Mouse (Mus musculus): ENCODE data around the gene Pik3c2g. TPM values are rescaled to one million over a fixed set of nuclear protein-coding genes. Genes with fewer than 3 reads are reported as not detected.
"Not testable (repeated sequence)": the region's sequence is repeated elsewhere in the genome, so short reads cannot be mapped to it uniquely, and the experiment has no call there.

Pik3c2g gene
- total RNA-seq, 2 experiments from 2014 or later = 0.20 to 0.21 TPM

DNA sequence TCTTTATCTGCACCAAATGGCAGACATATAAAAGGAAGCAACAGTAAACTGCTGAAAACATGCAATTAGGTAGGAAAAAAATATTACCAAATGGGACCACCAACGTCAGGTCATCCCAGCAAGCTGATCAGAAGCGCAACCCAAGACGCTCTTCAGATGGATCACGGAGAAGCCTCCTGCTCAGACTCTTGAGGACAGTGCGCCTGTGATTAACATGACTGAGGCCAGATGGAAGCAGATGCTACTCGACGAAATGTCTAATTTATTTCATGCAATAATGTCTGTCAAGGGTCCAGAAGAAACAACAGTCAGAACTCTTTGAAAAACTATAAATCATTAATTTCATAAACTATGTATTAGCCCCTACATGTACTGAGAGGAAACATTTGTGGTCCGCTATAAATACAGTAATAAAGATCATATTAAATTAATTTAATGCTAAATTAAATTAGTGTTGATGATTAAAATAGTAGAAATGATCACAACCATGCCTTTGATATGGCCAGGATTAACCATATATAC lies 312.7 kb downstream of the Pik3c2g start:
- DNase-seq (ENCODE audit: extremely low spot score in 1 of 2, low spot score in 1 of 2) = no peak

DNA sequence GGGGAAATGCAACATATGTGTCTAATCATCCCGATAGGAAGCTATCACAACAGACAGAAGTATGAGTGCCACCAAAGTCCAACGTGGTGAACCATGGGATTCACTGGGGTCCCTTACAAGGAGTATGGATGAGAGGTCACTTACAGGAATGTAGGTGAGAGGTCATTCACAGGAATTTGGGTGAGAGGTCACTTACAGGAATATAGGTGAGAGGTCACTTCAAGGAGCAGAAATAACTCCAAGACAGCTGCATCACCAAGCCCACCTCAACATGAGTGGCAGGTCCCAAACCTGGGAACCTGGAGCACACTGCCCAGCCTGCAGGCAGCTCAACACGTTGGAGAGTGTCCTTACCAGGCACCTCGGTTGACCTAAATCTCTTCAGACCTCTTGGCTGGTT lies 314.8 kb downstream of the Pik3c2g start:
- no peak for DNase-seq (ENCODE audit: extremely low spot score in 1 of 2, low spot score in 1 of 2)

DNA sequence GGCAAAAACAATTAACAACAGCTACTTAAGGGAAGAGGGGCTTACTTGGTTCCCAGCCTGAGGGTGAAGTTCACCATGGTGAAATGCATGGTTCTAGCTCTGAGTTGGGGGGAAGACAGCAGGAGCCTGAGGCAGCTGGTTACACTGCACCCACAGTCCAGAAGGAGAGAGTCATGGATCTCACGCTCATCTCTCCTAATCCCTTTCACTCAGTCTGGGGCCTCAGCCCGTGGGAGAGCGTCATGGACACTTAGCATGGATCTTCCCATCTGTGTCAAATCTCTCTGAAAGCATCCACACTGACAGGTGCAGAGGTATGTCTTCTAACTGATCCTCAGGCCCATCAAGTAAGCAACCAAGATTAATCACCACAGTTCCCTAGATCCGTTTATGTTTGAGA lies 320.1 kb downstream of the Pik3c2g start:
- DNase-seq (ENCODE audit: extremely low spot score in 1 of 2, low spot score in 1 of 2) = no peak

DNA sequence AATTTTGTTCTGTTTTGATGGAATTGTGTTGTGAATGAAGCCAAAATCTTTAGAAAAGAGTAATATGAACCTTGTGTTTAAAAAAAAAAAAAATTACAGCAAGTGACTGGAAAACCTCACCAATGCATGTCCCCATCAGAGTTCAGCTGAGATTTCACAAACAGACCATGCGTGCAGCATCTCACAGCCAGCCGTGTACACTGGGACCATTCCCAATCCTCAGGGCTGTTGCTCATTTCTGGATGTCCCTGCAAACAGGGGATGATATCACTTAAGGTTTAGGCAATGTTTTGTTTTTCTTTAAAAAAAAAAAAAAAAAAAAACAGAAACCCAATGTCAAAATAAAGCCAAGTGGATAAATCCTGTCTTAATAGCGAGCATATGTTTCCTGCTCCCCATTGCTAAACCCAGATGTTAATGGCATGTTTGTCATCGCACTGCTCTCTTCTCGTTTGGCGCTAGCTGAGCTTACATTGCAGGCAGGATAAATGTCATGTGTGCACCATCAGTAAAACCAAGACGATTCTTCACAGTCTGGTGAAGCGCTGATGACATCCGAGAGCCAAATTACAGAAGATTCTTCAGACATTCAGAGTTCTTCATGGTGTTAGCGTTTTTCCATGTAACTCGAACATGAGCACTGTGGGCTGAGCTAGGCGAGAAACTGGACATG lies 322.1 kb downstream of the Pik3c2g start:
- no peak for DNase-seq (ENCODE audit: extremely low spot score in 1 of 2, low spot score in 1 of 2)

DNA sequence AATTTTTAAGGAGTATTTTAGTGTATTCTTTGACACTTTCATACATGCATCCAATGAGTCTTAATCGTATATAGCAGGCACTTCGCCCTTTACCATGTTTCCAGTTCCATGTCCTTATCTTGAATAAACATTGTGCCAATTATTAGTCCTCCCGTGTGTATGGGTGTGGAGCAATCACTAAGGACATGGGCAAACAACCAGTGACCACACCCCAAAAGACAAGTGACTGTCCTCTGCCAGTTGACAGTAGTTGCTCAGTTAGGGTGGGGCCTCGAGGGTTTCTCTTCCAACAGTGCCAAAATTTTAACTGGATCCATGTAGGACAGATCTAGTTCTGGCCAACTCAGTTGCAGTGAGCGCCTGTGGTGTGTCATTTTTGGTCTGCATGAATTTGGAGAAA lies 341.7 kb downstream of the Pik3c2g start:
- no peak for DNase-seq (ENCODE audit: extremely low spot score in 1 of 2, low spot score in 1 of 2)

DNA sequence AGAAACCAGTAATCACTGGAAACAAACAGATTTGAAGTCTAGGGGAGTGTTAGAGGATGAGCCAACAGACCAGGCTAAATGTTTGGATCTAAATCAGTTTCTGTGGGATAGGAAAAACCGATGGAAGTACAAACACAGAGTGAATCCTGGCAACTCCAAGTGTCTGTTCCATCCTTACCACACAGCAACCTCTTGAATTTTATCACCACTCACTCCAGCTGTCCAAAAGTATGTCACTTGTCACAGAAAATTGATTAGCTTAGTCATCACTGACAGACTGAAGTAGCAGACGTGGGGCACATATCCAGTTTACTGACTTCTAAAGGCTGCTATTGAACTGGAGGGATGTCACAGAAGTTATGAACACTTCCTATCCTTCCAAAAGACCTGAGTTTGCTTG lies 347.8 kb downstream of the Pik3c2g start:
- DNase-seq (ENCODE audit: extremely low spot score in 1 of 2, low spot score in 1 of 2) = no peak

DNA sequence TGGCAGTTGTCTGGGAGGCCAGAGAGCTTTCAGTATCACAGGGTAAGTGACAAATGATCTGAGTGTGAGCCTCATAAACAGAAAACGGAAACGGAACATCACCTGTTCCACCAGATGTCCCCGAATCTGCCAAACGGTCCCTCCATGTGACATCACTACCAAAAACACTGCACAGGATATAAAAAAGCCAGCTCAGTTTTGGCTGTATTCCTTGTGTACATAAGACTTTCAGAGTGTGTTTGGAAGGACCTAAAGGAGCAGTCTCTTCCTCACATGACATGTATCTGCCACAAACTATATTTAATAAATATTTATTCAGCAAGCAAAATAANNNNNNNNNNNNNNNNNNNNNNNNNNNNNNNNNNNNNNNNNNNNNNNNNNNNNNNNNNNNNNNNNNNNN lies 350.6 kb downstream of the Pik3c2g start:
- not testable (repeated sequence) for DNase-seq (ENCODE audit: extremely low spot score in 1 of 2, low spot score in 1 of 2)

DNA sequence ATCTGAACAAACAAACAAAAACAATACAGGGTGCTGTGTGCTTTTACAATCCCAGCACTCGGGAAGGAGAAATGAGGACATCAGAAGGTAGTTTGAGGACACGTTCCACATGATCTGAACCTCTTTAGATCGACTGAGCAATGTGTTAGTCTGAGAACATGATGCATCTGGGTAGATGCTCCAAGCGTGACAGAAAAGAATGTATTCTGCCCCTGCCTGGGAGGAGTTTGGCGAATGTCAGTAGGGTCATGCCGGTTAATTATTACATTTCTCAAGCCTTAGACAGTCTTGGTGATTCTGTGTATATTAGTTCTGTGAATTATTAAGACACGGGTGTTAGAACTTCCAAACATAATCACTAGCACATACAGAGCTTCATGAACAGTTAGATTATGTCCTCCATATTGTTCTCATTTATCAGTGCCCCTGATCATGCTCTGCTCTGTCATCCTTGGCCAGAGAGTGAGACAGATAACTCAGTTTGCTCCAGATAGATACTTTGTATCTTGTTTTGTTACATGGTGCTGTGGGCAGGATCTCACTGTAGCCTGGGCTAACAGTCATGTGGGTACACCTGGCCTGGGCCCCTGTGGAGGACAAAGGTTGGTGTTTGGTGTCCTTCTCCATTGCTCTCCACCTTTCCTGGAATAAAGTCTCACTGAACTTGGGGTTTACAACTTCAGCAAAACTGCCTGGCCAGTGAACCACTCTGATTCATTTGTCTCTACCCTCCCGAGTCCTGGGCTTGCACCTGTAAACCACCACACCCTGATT lies 360.3 kb downstream of the Pik3c2g start:
- DNase-seq (ENCODE audit: extremely low spot score in 1 of 2, low spot score in 1 of 2) = no peak

DNA sequence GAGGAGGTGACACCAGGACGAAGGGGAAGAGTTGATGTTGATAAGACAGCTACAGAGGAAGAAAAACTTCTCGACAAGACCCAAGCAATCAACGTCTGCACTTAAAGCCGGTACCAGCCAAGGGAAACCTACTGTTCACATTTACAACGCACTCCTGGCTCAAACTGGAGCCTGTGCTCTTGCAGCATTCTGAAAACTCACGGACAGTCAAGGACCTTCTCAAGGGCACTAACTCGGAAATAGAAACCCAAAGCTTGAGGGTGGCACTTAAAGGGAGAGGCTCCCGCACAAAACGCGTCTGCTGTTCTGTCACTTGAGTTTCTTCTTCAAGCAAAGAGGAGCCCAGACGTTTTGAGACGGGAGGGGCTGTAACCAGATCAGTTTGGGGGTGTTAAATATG lies 366.6 kb downstream of the Pik3c2g start:
- no peak for DNase-seq (ENCODE audit: extremely low spot score in 1 of 2, low spot score in 1 of 2)

DNA sequence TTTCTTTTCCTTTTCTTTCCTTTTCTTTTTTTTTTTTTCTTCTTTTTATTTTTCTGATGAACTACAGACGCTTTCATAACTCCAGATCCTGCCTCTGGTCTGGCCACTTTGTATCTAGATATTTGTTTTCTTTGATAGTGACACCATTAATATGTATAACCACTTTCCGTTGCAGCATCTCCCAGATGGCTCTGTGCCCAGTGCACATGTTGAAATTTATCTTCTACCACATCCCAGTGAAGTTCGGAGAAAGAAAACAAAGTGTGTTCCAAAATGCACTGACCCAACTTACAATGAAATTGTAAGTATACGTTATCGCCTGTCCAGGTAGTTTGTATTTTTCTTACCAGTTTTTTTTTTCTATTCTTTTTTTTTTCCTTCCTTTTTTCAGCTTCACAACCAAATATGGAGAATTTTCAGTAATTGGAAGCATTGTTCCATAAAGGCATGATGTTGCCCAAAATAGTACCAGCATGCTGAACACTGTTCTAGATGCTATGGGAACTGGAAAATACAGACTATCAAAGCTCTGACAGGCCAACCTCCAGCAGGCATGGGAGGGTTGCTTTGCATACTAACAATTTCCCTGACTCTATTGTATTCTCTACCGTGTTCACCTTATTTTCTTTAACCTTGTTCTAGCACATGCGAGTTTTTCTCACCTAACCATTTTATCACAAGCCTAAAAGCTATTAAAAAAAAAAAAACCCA lies 370.7 kb downstream of the Pik3c2g start:
- peak in 1 of 2 experiments; percentile 22 for DNase-seq (ENCODE audit: extremely low spot score in 1 of 2, low spot score in 1 of 2)

DNA sequence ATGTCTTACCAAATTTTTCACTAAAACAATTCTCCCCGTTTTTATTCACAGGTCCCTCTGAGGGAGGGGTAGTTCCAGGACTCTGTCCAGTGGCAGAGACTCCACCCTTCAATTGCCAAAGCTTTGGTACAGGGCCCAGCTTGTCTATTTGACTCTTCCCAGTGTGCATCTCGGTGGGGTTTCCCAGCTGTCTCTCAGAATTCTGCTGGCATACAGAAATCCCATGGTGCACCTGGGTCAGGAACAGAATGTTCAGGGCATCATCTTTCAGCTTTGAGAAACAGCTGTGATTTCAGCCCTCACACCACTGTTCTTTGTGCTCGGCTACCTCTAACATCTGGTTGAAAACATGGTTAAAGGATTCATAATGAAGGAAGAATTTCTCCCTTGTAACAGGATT lies 376.8 kb downstream of the Pik3c2g start:
- DNase-seq (ENCODE audit: extremely low spot score in 1 of 2, low spot score in 1 of 2) = no peak

DNA sequence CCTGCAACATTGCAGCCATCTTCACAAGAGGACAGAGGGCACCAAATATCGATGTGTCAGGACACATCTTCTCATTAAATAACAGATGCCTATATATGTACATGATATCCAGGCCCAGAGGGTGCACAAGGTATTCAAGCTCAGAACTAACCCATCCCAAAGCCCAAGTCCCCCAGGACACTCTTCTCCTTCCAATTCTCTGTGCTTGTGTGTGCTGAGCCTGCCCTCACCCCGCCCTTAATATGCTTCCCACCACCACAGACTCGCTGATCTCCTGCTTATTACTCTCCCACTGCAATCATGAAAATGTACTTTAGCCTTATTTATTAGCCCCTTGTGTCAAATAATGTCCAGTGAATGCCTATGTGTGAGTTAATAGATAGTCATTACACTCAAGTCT lies 377.9 kb downstream of the Pik3c2g start:
- DNase-seq (ENCODE audit: extremely low spot score in 1 of 2, low spot score in 1 of 2) = no peak

DNA sequence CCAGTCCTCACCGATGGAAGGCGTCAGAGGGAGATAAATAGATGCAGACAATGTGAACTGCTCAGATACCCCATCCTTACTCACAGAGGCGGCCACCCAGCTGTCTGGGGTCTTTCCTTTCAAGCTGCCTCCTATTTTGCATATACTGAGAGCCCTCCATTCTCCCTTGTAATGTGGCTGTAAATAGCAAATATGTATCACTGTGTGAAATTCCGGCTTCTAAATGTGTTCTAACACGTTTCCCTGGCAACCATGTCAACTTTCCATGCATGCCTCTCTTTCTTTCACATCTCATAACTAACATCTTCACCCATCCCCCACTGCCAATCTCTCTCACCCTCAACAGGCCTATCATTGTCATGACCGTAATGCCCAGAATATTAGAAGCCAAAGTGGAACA lies 379.7 kb downstream of the Pik3c2g start:
- DNase-seq (ENCODE audit: extremely low spot score in 1 of 2, low spot score in 1 of 2) = no peak

DNA sequence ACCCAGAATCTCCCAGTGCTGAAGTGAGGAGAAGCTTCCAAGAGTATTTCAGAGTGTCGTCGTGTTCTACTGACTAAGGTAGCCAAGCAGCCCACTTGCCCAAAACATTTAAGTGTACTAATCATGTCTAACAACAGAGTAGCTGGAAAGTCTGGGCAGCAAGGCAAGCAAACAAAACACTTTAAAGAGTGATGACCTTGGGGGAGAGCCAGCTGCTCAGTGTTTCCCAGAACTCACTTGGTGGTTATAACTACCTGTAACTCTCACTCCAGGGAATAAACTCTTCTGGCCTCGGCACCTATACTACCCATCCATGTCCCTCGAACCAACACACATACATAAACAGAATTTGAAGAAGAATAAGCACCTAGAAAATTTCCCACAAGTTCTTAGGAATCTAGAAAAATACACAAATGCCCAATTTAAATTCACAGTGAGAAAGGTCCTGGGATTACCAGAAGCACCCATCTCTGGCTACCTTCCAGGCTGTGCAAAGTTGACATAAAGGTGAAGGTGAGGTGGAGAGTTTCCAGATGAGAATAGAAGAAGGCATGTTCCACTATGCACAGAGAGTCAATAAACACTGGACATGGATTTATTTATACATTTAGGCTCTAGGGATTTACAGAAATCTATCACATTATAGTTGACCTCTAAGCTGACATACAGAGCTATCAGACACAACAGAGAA lies 384.7 kb downstream of the Pik3c2g start:
- no peak for DNase-seq (ENCODE audit: extremely low spot score in 1 of 2, low spot score in 1 of 2)

DNA sequence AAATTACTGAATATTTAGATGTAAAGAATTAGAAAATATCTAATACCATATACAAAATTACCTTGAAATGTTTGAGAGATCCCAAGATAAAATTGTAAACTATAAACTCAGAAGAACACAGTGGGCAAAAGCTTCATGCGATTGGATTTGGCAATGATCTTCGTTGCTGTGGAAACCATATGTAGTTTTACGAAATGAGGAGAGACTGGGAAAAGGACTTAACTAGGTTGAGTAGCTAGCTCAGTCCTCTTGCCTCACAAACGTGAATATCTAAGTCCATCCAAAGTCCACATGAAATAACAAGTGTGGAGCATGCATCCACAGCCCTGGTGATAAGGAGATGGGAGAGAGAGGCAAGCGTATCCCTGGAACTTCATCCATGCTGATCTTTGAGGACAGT lies 387.6 kb downstream of the Pik3c2g start:
- no peak for DNase-seq (ENCODE audit: extremely low spot score in 1 of 2, low spot score in 1 of 2)

DNA sequence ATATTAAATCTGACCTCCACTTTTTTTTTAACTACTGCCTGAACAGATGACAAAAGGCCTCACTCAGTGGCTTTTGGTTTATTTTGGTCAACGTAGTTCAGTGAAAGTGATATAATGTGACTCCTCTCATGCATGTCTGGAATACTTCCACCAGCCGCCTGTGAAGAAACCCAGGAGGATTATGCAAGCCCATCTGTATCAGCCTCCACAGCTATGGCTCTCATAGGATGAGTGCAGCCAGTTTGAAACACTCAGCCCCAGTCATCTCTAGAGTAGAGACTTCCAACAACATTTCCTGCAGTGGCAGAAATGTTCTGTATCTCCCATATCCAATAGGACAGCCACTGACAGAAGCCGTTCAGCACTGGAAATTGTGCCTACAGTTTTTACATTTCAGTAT lies 391.1 kb downstream of the Pik3c2g start:
- DNase-seq (ENCODE audit: extremely low spot score in 1 of 2, low spot score in 1 of 2) = no peak

DNA sequence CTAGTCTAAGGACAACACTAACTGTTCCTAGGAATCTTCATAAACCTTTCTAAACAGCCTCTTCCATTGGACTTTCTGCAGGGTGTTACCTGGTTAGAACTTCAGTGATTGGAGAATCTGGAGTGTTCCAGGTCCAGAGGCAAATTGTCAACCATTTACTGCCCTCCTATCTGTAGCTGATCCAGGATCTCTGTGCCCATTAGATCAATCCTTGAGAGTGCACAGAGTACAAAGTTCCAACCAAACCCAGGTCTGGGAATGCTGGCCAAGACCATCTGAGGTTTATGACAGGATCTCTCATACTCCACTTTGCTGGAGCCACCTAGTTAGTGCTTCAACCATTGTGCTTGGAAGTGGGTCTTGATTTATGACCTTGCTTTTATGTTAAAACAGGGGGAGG lies 394.0 kb downstream of the Pik3c2g start:
- DNase-seq (ENCODE audit: extremely low spot score in 1 of 2, low spot score in 1 of 2) = no peak

DNA sequence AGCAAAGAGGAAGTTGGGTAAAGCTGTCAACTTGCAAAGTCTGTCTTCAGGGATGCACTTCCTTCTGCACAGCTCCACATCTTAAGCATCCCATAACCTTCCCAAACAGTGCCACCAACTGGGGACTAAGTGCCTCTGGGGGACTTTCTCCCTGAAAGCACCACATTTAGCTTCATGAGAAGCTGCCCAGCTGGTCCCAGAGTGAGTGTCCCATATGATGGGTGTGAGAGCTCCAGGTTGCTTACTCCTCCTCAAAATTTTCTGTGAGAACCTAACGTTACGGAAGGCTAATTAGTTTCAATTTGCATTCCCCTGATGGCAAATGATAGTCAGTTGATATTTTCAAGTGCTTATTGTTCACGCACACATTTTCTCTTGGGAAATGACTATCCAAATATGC lies 397.0 kb downstream of the Pik3c2g start:
- DNase-seq (ENCODE audit: extremely low spot score in 1 of 2, low spot score in 1 of 2) = no peak

DNA sequence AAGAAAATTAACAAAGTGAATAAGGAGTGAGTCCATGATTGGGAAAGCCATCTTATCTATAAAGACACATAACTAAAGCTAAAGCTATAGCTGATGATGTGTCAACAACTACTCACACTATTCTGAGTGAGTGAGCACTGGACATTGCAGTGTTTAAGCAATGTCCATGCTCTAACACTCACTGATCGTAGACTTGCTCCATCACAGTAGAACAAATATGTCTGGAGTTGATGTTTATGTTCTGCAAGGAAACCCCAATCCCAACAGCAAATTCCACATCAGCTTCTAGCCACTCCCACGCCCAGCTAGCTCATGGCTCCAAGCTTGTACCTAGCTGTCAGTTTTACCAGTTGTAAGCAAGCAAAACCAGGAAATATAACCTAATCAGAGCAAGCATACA lies 399.5 kb downstream of the Pik3c2g start:
- DNase-seq (ENCODE audit: extremely low spot score in 1 of 2, low spot score in 1 of 2) = no peak

DNA sequence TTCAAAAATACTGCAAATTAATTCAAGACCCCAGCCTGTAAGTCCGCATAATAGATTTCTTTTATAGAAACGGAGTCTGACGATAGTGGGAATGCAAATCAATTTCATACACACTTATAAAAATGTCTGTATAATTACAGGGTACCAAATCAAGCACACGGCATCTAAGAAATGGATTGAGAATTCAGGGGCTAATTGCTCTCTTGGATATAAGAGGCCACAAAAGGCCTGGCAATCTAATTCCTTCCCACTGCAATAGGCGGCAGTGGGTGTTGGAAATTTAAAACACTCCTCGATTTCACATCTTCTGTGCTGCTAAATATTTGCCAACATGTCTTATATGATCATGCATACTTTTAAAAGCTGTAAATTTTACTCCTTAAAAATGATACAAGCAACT lies 402.1 kb downstream of the Pik3c2g start:
- no peak for DNase-seq (ENCODE audit: extremely low spot score in 1 of 2, low spot score in 1 of 2)

DNA sequence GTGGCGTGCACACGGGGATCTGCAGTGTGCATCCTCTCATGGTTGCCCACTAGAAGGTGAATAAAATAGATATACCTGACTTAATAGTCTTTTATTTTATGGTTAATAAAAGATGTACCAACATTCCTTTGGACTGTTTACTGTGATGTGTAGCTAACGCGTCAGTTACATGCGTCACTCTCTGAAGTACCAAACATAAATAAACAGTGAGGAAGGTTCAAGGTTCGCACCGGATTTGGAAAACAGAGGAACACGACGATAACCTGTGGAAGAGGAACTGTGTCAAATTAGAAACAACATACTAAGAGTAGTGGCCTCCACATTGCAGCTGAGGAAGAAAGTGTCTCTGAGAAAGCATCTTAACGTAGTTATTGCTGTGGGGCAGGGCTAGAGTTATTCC lies 402.6 kb downstream of the Pik3c2g start:
- DNase-seq (ENCODE audit: extremely low spot score in 1 of 2, low spot score in 1 of 2) = no peak

Measured in layer of hippocampus, postnatal 25 days (tissue).